Mouse (Mus musculus): ENCODE measurements at regions not wholly inside any gene's neighbourhood (a gene's known extent, or its start where the extent isn't known, plus 50 kb on each side); places are given as distances from the start of the nearest gene placed in this dataset.
A peak's percentile ranks its signal among the peaks of the same experiment; 100 is the strongest.

- H3K4me1 ChIP-seq (ENCODE audit: control insufficient read depth, insufficient read depth, insufficient read length, low read length), result peaks cover 4% of the 10 kb centered on the region; the same call in 1 of the 2 replicates
- H3K27ac ChIP-seq (replicated peaks; ENCODE audit: low read depth, low read length), result no peak overlapping the region
These were observed 171.6 kb downstream of the Rab11fip4 start for GRCm38 (mm10) chr11:79762654-79763053.

GRCm38 (mm10) chr11:79762027-79762426 lies 171.0 kb downstream of the Rab11fip4 start:
- H3K27ac ChIP-seq (replicated peaks; ENCODE audit: low read depth, low read length), result no peak overlapping the region

More at GRCm38 (mm10) chr11:79762654-79763053, 171.6 kb downstream of the Rab11fip4 start:
- H3K4me3 ChIP-seq (ENCODE audit: insufficient read depth, low read depth, low read length), result no peak overlapping the region

GRCm38 (mm10) chr11:79760533-79760932 lies 169.5 kb downstream of the Rab11fip4 start:
- Histone ChIP-seq H3K4me1 (ENCODE audit: control insufficient read depth, insufficient read depth, insufficient read length, low read length) (peaks cover 4% of the 10 kb centered on the region; the same call in 1 of the 2 replicates), H3K27ac (replicated peaks; ENCODE audit: low read depth, low read length) (no peak overlapping the region), H3K4me3 (ENCODE audit: insufficient read depth, low read depth, low read length) (no peak overlapping the region)

More at GRCm38 (mm10) chr11:79762027-79762426, 171.0 kb downstream of the Rab11fip4 start:
- no peak overlapping the region for H3K4me3 ChIP-seq (ENCODE audit: insufficient read depth, low read depth, low read length)
- H3K4me1 ChIP-seq (ENCODE audit: control insufficient read depth, insufficient read depth, insufficient read length, low read length), result peaks cover 4% of the 10 kb centered on the region; the same call in 1 of the 2 replicates

- Histone ChIP-seq H3K4me1 (ENCODE audit: control insufficient read depth, insufficient read depth, insufficient read length, low read length) (peaks cover 3% of the 10 kb centered on the region; the same call in 1 of the 2 replicates), H3K27ac (replicated peaks; ENCODE audit: low read depth, low read length) (no peak overlapping the region), H3K4me3 (ENCODE audit: insufficient read depth, low read depth, low read length) (no peak overlapping the region)
These were observed 167.3 kb downstream of the Rab11fip4 start for GRCm38 (mm10) chr11:79758281-79758680.

- H3K27ac ChIP-seq (replicated peaks; ENCODE audit: low read depth, low read length), result peak overlapping the region; percentile 14; the same call in 1 of the 2 replicates
- 0 out of 2 replicates have a peak, but pooled peaks cover 2% of the 10 kb centered on the region for H3K4me1 ChIP-seq (ENCODE audit: control insufficient read depth, insufficient read depth, insufficient read length, low read length)
- no peak overlapping the region for H3K4me3 ChIP-seq (ENCODE audit: insufficient read depth, low read depth, low read length)
These were observed 166.6 kb downstream of the Rab11fip4 start for GRCm38 (mm10) chr11:79757513-79758071.

GRCm38 (mm10) chr11:79756305-79756846 lies 165.4 kb downstream of the Rab11fip4 start:
- Histone ChIP-seq H3K4me1 (ENCODE audit: control insufficient read depth, insufficient read depth, insufficient read length, low read length) (no peaks in the 10 kb centered on the region), H3K4me3 (ENCODE audit: insufficient read depth, low read depth, low read length) (no peak overlapping the region), H3K27ac (replicated peaks; ENCODE audit: low read depth, low read length) (no peak overlapping the region)

- H3K27ac ChIP-seq (replicated peaks; ENCODE audit: low read depth, low read length), result no peak overlapping the region
- H3K4me3 ChIP-seq (ENCODE audit: insufficient read depth, low read depth, low read length), result no peak overlapping the region
- H3K4me1 ChIP-seq (ENCODE audit: control insufficient read depth, insufficient read depth, insufficient read length, low read length), result no peaks in the 10 kb centered on the region
These were observed 162.5 kb downstream of the Rab11fip4 start for GRCm38 (mm10) chr11:79753491-79753890.

- Histone ChIP-seq H3K4me1 (ENCODE audit: control insufficient read depth, insufficient read depth, insufficient read length, low read length) (no peaks in the 10 kb centered on the region), H3K4me3 (ENCODE audit: insufficient read depth, low read depth, low read length) (no peak overlapping the region), H3K27ac (replicated peaks; ENCODE audit: low read depth, low read length) (no peak overlapping the region)
These were observed 161.9 kb downstream of the Rab11fip4 start for GRCm38 (mm10) chr11:79752717-79753480.

GRCm38 (mm10) chr11:79751751-79752716 lies 161.0 kb downstream of the Rab11fip4 start:
- no peak overlapping the region for H3K27ac ChIP-seq (replicated peaks; ENCODE audit: low read depth, low read length)
- no peak overlapping the region for H3K4me3 ChIP-seq (ENCODE audit: insufficient read depth, low read depth, low read length)
- H3K4me1 ChIP-seq (ENCODE audit: control insufficient read depth, insufficient read depth, insufficient read length, low read length), result no peaks in the 10 kb centered on the region

- no peak overlapping the region for H3K27ac ChIP-seq (replicated peaks; ENCODE audit: low read depth, low read length)
- H3K4me1 ChIP-seq (ENCODE audit: control insufficient read depth, insufficient read depth, insufficient read length, low read length), result peaks cover 2% of the 10 kb centered on the region; the same call in 1 of the 2 replicates
These were observed 159.9 kb downstream of the Rab11fip4 start for GRCm38 (mm10) chr11:79750943-79751342.

GRCm38 (mm10) chr11:79749755-79750434 lies 158.9 kb downstream of the Rab11fip4 start:
- H3K4me3 ChIP-seq (ENCODE audit: insufficient read depth, low read depth, low read length), result no peak overlapping the region
- H3K4me1 ChIP-seq (ENCODE audit: control insufficient read depth, insufficient read depth, insufficient read length, low read length), result peaks cover 5% of the 10 kb centered on the region; the same call in 1 of the 2 replicates
- no peak overlapping the region for H3K27ac ChIP-seq (replicated peaks; ENCODE audit: low read depth, low read length)

More at GRCm38 (mm10) chr11:79750943-79751342, 159.9 kb downstream of the Rab11fip4 start:
- H3K4me3 ChIP-seq (ENCODE audit: insufficient read depth, low read depth, low read length), result no peak overlapping the region

GRCm38 (mm10) chr11:79749141-79749540 lies 158.1 kb downstream of the Rab11fip4 start:
- Histone ChIP-seq H3K27ac (replicated peaks; ENCODE audit: low read depth, low read length) (no peak overlapping the region), H3K4me1 (ENCODE audit: control insufficient read depth, insufficient read depth, insufficient read length, low read length) (peaks cover 5% of the 10 kb centered on the region; the same call in 1 of the 2 replicates), H3K4me3 (ENCODE audit: insufficient read depth, low read depth, low read length) (no peak overlapping the region)

- Histone ChIP-seq H3K4me1 (ENCODE audit: control insufficient read depth, insufficient read depth, insufficient read length, low read length) (peaks cover 5% of the 10 kb centered on the region; the same call in 1 of the 2 replicates), H3K27ac (replicated peaks; ENCODE audit: low read depth, low read length) (no peak overlapping the region), H3K4me3 (ENCODE audit: insufficient read depth, low read depth, low read length) (no peak overlapping the region)
These were observed 157.7 kb downstream of the Rab11fip4 start for GRCm38 (mm10) chr11:79748606-79749125.

- Histone ChIP-seq H3K27ac (replicated peaks; ENCODE audit: low read depth, low read length) (no peak overlapping the region), H3K4me1 (ENCODE audit: control insufficient read depth, insufficient read depth, insufficient read length, low read length) (peaks cover 5% of the 10 kb centered on the region; the same call in 1 of the 2 replicates), H3K4me3 (ENCODE audit: insufficient read depth, low read depth, low read length) (no peak overlapping the region)
These were observed 156.8 kb downstream of the Rab11fip4 start for GRCm38 (mm10) chr11:79747801-79748200.

Data from brown adipose tissue, adult 24 weeks (tissue).